Mouse (Mus musculus): ENCODE measurements around the gene Stx5a. TPM values are rescaled to one million over a fixed set of nuclear protein-coding genes. Genes with fewer than 3 reads are reported as not detected.

Stx5a gene
- total RNA-seq, 2 experiments from 2014 or later = 24.1 to 28.0 TPM

DNA sequence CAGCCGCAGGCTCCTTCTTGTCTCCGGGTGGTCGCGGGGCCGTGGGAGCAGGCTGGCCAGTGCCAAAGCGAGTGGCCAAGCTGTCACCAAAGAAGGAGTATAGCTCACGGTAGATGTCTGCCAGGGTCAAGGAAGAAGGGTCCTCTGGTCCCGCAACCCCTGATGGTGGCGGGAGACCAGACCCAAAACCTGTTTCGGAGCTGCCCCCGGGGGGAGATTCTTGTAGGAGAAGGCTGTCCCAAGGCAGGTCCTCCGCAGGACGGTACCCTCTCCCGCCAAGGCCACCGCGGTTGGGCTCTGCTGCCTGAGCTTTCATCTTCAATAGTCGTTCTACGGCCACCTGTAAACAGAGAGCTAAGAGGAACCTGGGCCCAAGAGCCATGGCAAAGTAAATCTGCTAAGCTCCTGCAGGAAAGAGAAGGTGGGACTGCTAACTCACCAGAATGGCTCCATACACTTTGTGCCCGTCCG, 33.8 kb downstream of the Stx5a start:
- intact Hi-C loops (cut with DNase I; ENCODE audit: low total_unique reads) = no loop called here
- DNase-seq = peak; percentile 26

DNA sequence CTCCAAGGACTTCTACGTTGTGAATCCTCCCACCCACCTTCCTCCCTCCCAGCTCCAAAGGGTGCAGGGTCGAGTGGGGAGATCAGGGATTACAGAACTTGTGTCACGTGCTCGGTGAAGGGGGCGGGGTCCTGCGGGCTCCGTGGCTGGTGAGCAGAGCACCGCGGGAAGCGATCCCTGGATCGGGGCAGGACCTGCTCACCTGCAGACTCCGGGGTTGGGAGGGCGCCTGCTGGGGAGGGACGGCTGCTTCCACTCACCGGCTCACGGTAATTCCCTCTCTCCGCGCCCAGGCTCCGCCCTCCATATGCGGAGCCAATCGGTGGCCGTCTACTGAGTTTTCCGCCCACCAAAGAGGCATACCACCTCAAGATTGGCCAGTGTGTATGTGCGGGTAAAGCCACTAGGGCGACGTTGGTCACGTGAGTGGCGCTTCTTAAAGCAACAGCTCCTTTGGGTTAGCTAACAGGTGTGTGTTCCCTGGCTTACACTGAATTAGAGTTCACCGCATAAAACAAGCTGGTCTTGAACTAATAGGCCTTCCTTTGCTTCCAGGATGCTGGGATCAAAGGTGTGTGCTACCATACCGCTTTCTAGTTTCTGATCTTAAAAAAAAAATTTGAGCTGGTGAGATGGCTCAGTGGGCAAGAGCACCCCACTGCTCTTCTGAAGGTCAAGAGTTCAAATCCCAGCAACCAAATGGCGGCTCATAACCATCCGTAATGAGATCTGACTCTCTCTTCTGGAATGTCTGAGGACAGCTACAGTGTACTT, 45.0 kb downstream of the Stx5a start, which contains the start of gene Taf6l:
Gene Taf6l (minus strand): TSS at position 410 of the 774 bp plus-strand sequence.
- intact Hi-C loops (cut with DNase I; ENCODE audit: low total_unique reads) = no loop called here
- peak; percentile 89 for DNase-seq

DNA sequence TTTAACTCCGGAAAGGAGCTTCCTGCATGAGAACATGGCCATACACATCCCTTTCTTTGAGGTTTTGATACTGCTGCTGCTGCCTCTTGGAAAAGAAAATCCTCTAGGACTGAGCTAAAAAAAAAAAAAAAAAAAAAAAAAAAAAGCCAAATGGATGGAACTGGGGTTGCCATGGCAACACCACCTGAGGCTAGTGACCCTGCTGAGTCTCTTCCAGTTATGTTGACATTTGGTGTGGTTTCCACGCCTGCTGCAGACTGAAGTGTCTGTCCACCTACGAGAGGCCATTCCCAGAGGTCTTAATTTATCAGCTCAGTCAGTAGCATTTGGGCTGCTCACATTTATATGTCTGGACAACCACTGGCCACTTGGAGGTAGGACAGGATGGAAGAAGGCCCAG, 47.3 kb downstream of the Stx5a start:
- intact Hi-C loops (cut with DNase I; ENCODE audit: low total_unique reads) = no loop called here
- DNase-seq = no peak

DNA sequence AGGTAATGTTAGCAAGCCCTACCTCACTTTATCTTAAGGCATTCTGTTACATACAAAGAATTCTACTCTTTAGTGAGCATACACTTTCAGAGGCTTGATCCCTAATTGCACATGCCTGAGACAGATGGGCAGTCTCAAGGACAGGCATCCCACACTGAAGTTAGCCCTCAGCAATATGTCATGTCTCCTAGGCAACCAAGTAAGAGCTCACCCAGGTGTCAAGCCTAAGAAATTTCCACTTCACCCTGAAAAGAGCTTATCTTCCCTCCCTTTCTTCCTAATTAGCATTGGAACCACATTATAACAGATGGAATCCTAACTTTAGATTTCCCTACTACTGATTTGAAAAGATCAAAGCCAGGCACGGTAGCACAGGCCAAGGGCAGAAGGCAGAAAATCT, 48.0 kb downstream of the Stx5a start:
- no peak for DNase-seq
- intact Hi-C loops (cut with DNase I; ENCODE audit: low total_unique reads) = no loop called here

DNA sequence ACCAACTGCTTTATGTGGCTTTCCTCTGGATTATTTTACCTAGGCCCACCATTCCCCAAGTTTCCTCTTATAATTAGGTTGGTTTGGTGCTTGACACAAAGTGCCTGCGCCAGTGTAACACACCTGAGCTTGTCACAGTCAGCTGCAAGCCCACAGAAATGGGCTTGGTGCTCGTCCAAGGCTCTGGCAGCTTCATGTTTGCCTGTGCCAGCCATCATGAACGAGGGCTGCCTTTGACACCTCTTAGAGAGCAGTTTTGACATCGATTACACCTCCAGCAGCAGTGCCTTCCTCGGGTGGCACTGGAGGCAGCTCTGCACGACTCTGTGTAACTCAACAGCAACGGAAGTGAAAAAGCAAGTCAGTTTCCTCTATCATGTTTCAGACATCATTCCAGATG, 49.0 kb downstream of the Stx5a start:
- intact Hi-C loops (cut with DNase I; ENCODE audit: low total_unique reads) = no loop called here
- DNase-seq = no peak

DNA sequence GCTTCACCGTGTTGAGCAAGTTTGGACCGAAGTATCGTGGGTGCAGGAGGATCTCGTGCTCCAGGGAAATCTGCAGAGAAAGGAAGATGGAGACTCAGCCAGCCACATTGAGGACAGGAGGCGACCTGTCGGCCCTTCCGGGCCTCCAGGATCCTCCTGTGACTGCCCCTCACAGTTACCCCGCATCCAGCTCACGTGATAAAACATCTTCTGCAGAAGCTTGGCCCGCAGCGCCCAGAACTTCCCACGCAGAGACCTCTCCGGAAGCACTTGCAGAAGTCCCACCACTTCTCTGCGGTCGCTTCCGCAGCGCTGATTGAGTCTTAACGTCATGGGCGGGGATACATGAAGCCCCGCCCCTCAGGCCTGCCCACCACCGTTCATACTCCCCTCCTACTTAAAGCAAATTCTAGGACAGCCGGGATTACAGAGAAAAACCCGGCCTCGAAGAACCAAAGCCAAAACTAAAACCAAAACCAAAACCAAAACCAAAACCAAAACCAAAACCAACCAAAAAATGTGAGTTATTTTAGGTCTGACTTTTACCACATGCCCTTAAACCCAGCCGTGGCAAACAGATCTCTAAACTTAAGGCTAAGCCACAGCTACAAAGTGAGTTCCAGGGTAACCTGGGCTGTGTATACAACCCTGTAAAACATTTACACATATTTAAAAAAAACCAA, 57.2 kb downstream of the Stx5a start, which contains the start of gene Polr2g:
Gene Polr2g (minus strand): TSS at position 314 of the 683 bp plus-strand sequence.
- DNase-seq = peak; percentile 88
- intact Hi-C loops (cut with DNase I; ENCODE audit: low total_unique reads) = no loop called here

DNA sequence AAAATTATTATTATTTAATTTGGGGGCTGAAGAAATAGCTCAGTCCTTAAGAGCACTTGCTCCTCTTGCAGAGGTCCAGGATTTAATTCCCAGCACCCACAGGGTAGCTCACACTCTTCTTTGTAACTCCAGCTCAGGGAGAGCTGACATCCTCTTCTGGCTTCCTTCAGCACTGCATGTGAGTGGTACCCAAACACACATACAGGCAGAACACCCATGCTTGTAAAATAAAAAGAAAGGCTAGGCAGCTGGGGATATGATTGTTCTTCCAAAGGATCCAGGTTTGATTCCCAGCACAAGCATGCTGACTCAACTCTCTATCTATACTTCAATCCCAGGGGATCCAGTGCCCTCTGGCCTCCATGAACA, 57.7 kb downstream of the Stx5a start:
- intact Hi-C loops (cut with DNase I; ENCODE audit: low total_unique reads) = no loop called here
- no peak for DNase-seq

DNA sequence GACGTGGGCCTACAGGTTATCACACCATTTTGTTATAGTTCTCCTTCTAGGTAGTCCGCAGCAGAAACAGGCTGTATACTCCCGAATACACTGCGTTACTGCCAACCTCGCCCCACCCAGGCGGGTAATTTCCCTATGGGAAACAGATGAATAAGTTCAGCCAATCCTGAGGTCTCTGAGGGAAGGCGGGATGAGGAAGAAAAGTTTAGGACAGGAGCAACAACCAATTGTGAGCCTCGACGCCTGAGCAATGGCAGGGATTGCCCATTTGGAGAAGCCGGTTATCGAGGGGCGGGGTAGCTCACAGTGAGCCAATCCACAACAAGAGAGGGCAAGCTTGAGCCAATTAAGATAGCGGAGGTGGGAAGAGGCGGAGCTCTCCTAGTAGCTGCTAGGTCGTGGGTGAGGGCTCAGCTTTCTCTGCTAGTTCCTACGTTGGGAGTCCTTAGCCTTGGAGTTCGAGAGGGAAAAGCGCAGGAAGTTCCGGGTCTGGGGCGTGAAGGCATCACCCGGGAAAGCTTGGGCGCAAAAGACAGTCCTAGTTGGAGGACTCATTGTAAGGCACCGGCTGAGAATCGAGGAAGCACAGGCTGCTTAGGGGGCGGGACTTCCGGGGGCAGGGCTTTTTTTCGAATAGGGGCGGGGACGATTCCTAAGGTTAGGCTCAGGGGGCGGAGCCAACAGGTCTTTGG, 61.1 kb downstream of the Stx5a start, which contains the start of gene Zbtb3:
Gene Zbtb3 (plus strand): TSS at position 426 of the 692 bp plus-strand sequence.
- intact Hi-C loops (cut with DNase I; ENCODE audit: low total_unique reads) = no loop called here
- peak; percentile 92 for DNase-seq

DNA sequence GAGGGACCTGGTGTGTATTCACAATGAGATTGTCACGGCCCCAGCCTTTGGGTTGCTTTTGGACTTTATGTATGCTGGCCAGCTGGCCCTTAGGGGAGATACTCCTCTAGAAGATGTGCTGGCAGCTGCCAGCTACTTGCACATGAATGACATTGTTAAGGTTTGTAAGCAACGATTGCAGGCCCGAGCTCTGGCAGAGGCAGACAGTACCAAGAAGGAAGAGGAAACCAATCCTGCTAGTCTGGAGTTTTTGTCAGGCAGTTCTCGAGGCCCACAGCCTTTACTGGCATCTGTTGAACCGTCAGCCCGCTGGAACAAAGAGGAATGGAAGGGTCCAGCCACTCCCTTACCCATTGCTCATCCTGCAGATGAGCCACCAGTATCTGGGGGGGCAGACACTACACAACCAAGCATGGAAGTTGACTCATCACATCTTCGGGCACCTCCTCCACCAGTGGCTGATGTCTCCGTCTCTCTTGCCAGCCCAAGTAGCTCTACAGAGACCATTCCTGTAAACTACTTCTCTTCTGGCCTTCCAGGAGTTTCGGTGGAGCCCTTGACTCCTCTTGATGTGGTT, 62.1 kb downstream of the Stx5a start:
- no peak for DNase-seq
- intact Hi-C loops (cut with DNase I; ENCODE audit: low total_unique reads) = no loop called here

DNA sequence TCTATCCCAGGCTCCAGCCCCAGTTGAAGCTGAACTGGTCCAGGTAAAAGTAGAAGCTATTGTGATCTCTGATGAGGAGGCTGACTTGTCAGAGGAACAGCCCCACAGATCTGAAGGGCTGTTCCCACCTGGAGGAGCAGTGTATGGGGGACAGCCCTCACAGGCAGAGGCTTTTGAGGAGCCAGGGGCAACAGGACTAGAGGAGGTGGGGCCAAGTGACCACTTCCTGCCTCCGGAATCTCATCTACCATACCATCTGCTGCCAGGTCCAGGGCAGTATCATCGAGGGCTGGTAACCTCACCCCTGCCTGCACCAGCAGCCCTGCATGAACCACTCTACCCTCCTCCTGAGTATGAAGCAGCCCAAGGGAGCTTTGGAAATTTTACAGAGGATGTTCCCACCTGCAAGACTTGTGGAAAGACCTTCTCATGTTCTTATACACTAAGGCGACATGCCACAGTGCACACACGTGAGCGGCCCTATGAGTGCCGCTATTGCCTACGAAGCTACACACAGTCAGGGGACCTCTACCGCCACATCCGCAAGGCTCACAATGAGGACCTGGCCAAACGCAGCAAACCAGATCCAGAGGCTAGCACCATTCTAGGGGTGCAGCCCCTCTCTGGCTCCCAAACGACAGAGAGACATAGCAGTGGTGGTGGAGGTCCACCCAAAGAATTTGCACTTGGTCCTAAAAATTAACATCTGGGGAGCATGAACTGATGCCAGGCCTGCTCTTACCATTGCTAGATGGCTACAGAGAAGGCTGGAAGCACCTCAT, 62.9 kb downstream of the Stx5a start:
- no peak for DNase-seq
- intact Hi-C loops (cut with DNase I; ENCODE audit: low total_unique reads) = no loop called here

Small RNAs within 50 kb of the gene (microRNA-seq; reads per million reads assigned to microRNA genes)
- gene Mir6992 = 0 reads per million in 2 experiments

Other genes starting within 250 kb of the Stx5a start
- not detected for gene Slc22a8, start 150.2 kb upstream of the Stx5a start, total RNA-seq (2021)
- not detected for gene Slc22a6, start 123.4 kb upstream of the Stx5a start, total RNA-seq (2021)
- gene Chrm1, start 77.6 kb upstream of the Stx5a start, total RNA-seq (2021) = under 1 TPM in 1 of 2 experiments, not detected in 1; 0.02 TPM
- gene Slc3a2, start 18.0 kb upstream of the Stx5a start, total RNA-seq (2021) = 10 to 100 TPM; 24.6 to 26.8 TPM
- gene Wdr74, start 5.6 kb upstream of the Stx5a start, total RNA-seq (2021) = 10 to 100 TPM; 21.7 to 23.4 TPM
- not detected for gene 1700092M07Rik, start 695 bp upstream of the Stx5a start, total RNA-seq (2021)
- gene Nxf1, start 15.7 kb downstream of the Stx5a start, total RNA-seq (2021) = 10 to 100 TPM; 32.5 to 33.2 TPM
- 10 to 100 TPM; 78.5 to 81.9 TPM for gene Tmem223, start 29.6 kb downstream of the Stx5a start, total RNA-seq (2021)
- 10 to 100 TPM in 1 of 2 experiments, 1 to 10 TPM in 1; 9.7 to 11.1 TPM for gene Tmem179b, start 33.1 kb downstream of the Stx5a start, total RNA-seq (2021)
- gene Taf6l, start 45.0 kb downstream of the Stx5a start, total RNA-seq (2021) = 1 to 10 TPM; 9.0 to 9.4 TPM
- gene Polr2g, start 57.2 kb downstream of the Stx5a start, total RNA-seq (2021) = 10 to 100 TPM; 34.1 to 35.5 TPM
- 1 to 10 TPM in 1 of 2 experiments, under 1 TPM in 1; 0.62 to 1.5 TPM for gene Zbtb3, start 61.1 kb downstream of the Stx5a start, total RNA-seq (2021)
- 10 to 100 TPM in 1 of 2 experiments, 1 to 10 TPM in 1; 9.6 to 10.7 TPM for gene Ttc9c, start 77.9 kb downstream of the Stx5a start, total RNA-seq (2021)
- gene Hnrnpul2, start 78.6 kb downstream of the Stx5a start, total RNA-seq (2021) = 10 to 100 TPM; 35.4 to 37.3 TPM
- not detected for gene AC129217.1, start 88.4 kb downstream of the Stx5a start, total RNA-seq (2021)
- 10 to 100 TPM; 14.4 to 15.6 TPM for gene Bscl2, start 96.1 kb downstream of the Stx5a start, total RNA-seq (2021)
- not detected for gene Gng3, start 97.8 kb downstream of the Stx5a start, total RNA-seq (2021)
- 10 to 100 TPM in 1 of 2 experiments, 1 to 10 TPM in 1; 7.8 to 11.0 TPM for gene Lrrn4cl, start 109.4 kb downstream of the Stx5a start, total RNA-seq (2021)
- gene Ubxn1, start 130.1 kb downstream of the Stx5a start, total RNA-seq (2021) = 100 to 1,000 TPM; 182 to 211 TPM
- 10 to 100 TPM; 55.1 to 64.7 TPM for gene Uqcc3, start 139.5 kb downstream of the Stx5a start, total RNA-seq (2021)
- 1 to 10 TPM; 4.4 to 6.7 TPM for gene Lbhd1, start 142.3 kb downstream of the Stx5a start, total RNA-seq (2021)
- not detected for gene Gm49403, start 142.5 kb downstream of the Stx5a start, total RNA-seq (2021)
- 10 to 100 TPM; 20.3 to 26.3 TPM for gene 1810009A15Rik, start 147.4 kb downstream of the Stx5a start, total RNA-seq (2021)
- 1 to 10 TPM in 1 of 2 experiments, not detected in 1; 3.3 TPM for gene Gm49416, start 147.5 kb downstream of the Stx5a start, total RNA-seq (2021)
- gene Ints5, start 151.6 kb downstream of the Stx5a start, total RNA-seq (2021) = 10 to 100 TPM in 1 of 2 experiments, 1 to 10 TPM in 1; 9.5 to 10.3 TPM
- gene Ganab, start 156.7 kb downstream of the Stx5a start, total RNA-seq (2021) = 10 to 100 TPM; 30.7 to 34.3 TPM
- gene B3gat3, start 179.0 kb downstream of the Stx5a start, total RNA-seq (2021) = 10 to 100 TPM; 21.4 to 24.2 TPM
- 1 to 10 TPM; 4.9 to 6.0 TPM for gene Rom1, start 187.9 kb downstream of the Stx5a start, total RNA-seq (2021)
- 1 to 10 TPM; 8.6 to 8.9 TPM for gene Eml3, start 188.1 kb downstream of the Stx5a start, total RNA-seq (2021)
- 10 to 100 TPM; 27.4 to 27.9 TPM for gene Mta2, start 200.5 kb downstream of the Stx5a start, total RNA-seq (2021)
- 1 to 10 TPM; 8.2 to 8.4 TPM for gene Tut1, start 212.4 kb downstream of the Stx5a start, total RNA-seq (2021)
- 100 to 1,000 TPM; 500 to 587 TPM for gene Eef1g, start 225.6 kb downstream of the Stx5a start, total RNA-seq (2021)
- 100 to 1,000 TPM; 194 to 197 TPM for gene Ahnak, start 247.9 kb downstream of the Stx5a start, total RNA-seq (2021)